Mouse (Mus musculus) spleen, adult 2 months (tissue): ENCODE data around the gene Wdr83os.

Source experiments
- CTCF ChIP-seq: fragments of 200-500 bp; IDR thresholded peaks from 2 replicates; pipeline ENCODE4 v1.5.1; 2011; ENCODE audit warnings: mild to moderate bottlenecking, inconsistent platforms; ENCODE audit not compliant: insufficient read depth, insufficient read length, insufficient replicate concordance; ENCODE audit errors: extremely low read depth
- POLR2A ChIP-seq: fragments of 200-500 bp; IDR thresholded peaks from 2 replicates; pipeline ENCODE4 v1.6.1; 2011; ENCODE audit warnings: low read depth, low read length, inconsistent platforms

- no peak; the same call in 1 of the 2 replicates for TF ChIP-seq POLR2A
- TF ChIP-seq CTCF = no peak
These were observed 44.2 kb upstream of the Wdr83os start for GRCm38 (mm10) chr8:85036381-85036717.
